Mouse (Mus musculus): ENCODE data around the gene Gm13030.
"Not testable (repeated sequence)": the region's sequence is repeated elsewhere in the genome, so short reads cannot be mapped to it uniquely, and the experiment has no call there.

Gene Gm13030

GRCm38 (mm10) chr4:138865092-138865491 lies 8.7 kb downstream of the Gm13030 start:
- DNase-seq = no peak

DNA sequence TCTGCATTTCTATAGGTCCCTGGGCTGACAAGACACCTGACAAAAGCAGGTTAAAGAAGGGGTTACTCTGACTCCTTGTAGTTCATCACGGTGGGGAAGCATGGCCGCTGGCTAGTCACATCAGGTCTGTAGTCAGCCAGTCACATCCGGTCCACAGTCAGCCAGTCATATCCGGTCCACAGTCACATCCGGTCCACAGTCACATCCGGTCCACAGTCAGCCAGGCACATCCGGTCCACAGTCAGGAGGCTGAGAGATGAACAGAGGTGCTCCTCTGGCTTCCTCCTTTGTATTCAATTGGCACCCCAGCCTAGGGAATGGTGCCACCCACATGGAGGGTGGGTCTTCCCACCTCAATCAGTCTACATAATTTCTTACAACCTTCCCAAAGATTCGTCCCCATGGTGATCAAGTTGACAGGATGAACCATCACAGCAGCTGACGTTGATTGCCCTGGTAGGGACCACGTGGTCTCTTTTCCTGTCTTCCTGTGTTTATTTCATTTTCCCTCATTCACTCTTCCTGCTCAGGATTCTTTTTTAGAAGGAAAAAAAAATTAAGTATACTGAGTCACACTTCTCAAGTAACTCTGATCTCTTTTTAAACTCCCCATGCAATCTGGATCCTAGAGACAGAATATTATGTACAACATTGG lies 10.3 kb downstream of the Gm13030 start, which contains the start of gene Pla2g5:
Gene Pla2g5 (minus strand): TSS at position 139 of the 655 bp plus-strand sequence.
- DNase-seq = peak; percentile 49

DNA sequence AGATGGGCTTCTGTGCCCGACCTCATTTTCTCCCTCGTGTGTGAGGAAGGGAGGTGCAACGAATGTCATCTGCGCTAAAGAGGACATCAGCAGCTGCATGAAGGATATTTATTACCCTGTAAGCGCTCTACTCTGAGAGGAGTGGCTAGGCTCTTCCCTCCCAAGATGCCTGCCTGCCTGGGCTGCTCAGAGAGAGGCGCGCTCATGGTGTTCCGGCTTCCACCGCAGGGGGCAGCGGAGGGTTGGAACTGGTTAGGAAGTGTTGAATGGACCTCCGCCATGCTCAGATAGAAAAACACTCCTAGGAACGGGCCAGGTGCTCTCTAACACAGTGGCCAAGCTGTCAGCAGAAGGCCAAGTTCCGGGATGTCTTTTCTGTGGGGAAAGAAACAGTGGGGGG lies 14.0 kb downstream of the Gm13030 start:
- peak; percentile 88 for DNase-seq

GRCm38 (mm10) chr4:138859245-138859644 lies 14.5 kb downstream of the Gm13030 start:
- peak; percentile 65 for DNase-seq

DNA sequence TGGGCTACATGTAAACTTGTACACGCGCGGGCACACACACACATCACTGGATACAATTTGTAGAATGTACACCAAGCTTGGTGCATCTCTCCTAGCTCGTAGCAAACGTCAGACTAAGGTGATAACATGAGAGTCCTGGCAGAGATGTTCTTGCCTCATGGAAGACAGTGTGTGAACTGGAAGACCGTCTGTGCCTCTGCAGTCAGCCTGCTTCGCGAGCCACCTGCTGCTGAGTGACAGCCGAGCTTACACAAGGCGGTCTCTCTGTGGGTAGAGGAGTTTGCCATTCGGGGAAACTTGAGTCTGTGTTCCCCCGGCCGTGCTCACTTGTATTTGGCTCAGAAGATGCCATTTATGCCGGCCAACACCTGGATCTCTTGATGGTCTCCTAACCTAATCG lies 15.3 kb downstream of the Gm13030 start:
- no peak for DNase-seq

DNA sequence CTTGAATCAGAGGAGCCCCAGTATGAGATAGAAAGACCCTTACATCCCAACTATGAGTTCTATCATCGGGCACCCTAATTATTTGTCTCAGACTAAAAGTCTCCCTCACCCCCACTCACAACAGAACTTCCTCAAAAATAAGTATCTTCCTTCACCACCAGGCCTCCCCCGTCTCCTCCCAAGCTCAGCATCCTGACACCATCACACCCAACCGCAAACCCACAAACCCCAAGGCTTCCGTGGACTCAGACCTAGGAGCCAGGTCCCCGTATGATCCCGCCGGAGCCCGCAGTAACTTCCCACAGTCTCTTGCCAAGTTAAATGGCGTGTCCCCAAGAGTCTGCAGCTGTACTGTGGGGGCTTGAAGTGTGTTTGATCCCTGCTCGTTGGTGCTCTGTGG lies 16.2 kb downstream of the Gm13030 start:
- DNase-seq = no peak

DNA sequence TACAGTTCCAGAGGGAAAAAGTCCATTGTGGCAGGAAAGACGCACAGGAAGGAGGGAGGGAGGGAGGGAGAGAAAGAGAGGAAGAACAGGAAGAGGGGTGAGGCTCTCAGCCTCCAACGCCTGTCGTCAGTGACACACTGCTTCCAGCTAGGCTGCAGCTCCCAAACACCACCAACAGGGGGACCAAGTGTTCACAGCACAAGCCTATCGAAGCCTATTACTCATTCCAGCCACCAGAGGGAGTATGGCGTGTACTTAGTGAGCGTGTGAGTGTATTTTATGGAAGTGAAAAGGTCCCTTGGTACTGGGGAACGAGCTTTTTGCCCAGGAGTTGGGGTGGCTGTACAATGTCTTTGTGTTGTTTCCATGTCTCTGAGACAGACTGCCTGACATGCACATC lies 17.3 kb downstream of the Gm13030 start:
- peak; percentile 86 for DNase-seq

DNA sequence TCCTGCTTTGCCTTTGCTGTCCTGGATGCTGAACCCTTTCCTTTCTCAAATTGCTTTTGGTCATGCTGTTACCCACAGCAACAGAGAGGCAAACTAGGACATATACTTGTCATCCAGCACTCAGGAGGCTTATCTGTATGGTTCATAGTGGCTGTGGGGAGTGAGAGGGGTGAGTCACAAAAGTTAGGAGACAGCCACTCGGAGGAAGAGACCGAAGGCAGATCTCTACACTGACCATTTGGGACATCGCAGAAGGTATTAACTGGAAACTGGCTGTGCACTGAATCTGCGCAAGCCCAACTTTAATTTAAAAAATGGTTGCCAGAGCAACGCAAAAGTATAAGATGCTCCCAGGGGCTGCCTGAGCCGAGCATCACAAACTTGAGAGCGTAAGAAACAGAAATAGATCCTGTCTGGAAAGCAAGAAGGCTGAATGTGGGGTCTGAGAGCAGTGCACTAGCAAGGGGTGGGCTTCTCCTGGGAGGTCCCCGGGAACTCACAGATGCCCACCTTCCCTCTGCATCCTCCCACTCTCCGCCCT lies 18.6 kb downstream of the Gm13030 start:
- no peak for DNase-seq

- no peak for DNase-seq
Observed at GRCm38 (mm10) chr4:138852961-138853360, 20.8 kb downstream of the Gm13030 start.

DNA sequence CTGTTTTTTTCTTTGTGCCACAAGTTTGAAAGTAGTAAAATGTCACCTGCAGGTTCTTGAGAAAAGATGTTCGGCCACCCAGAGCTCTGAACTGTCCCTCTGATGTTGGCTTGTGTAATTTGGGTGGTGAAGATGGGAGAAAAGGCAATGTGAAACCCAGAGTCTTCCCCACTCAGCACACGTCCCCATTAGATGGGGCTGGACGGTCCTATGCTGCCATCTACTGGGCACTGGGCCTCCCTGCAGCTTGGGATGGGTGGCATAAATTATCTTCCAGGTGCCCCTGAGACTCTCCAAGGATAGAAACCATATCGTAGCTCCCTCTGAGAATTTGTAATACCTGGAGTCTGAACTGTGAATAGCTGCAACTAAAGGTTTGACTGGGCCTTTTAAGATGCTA lies 22.3 kb downstream of the Gm13030 start:
- DNase-seq = peak; percentile 82

DNA sequence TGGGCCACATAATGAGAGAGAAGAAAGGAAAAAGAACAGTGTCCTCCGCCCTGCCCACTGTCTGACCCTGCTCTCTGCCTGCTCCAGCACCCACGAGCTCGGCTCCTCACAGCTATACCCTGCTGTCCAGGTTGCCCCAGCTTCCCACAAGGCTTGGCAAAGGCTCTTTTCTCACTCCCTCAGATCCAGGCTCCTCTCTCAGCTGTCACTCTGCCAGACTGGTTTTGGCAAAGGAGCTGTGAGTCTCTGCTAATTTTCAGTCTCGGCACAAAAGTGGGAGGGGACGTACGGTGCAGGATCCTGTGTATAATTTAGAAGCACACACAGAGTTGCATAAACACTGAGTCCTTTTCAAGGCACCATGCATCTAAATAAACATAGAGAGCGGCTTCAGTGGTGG lies 32.4 kb downstream of the Gm13030 start:
- DNase-seq = no peak

- no peak for DNase-seq
Observed at GRCm38 (mm10) chr4:138840726-138841125, 33.0 kb downstream of the Gm13030 start.

DNA sequence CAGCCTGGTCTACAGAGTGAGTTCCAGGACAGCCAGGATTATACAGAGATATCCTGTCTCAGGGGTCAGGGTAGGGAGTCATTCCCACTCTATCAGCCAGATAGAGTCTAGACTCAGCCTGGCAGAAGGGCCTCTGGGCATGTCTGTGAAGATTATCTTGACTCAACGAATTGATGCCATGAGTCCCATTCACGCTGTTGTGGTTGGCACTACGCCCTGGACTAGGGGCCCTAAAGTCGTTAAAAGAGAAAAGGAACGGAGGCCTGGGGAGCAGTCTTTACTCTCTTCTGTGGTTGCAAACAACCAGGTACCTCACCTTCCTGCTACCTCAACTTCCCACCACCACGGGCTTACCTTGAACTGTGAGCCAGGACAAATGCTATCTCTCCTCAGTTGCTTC lies 34.0 kb downstream of the Gm13030 start:
- DNase-seq = no peak

DNA sequence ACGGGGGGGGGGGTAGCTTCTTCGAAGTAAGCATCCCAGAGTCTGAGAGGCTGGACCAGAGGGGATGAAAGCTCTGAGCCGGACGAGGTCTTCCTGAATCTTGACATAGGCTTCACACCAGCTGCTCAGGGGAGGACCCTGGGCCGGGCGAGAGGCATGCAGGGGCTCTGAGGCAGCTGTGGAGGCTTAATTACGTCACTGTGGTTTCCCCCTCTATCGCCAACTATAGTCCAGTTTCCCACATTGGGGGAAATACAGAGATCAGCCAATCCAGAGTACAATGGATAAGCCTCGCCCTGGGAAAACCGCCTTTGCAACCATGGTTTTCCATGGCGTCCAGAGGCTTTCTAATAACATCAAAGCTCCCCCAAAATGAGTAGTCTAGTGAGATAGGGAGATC lies 46.6 kb downstream of the Gm13030 start:
- DNase-seq = no peak

DNA sequence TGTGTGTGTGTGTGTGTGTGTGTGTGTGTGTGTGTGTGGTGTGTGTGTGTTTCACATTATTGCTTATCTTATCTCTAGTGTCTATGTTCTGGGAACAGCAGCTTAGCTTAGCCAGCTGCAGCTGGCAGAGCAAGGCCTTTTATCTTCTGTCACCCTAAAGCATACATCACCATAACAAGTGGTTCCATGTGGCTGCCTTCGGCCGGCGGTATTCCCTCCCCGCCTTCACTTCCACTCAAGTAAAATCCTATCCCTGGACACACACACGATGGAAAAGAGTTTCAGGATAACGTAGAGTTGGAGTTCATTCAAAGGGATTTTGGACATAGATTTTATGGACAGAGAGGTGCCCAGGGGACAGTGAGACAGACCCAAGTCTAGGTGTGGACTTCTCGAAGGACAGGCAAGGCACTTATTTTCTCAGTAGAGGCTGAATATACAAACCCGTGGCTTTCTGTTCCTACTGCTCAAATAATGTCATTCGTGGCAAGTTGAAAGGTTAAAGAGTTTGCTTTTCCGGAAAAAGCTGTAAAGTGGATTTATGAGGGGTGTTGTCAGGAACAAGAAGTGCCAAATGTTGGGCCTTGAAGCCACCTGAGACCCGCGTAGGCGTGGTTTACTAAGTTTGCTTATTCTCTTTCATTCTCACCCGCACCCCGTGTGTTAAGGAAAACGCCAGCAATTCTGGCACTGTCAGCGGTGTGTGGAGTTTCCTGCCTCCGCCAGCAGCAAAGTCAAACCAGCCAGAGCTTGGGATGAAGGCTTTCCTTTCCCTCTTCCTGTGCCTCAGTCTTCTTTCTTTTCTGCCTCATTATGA lies 47.8 kb downstream of the Gm13030 start:
- DNase-seq = peak; percentile 46

DNA sequence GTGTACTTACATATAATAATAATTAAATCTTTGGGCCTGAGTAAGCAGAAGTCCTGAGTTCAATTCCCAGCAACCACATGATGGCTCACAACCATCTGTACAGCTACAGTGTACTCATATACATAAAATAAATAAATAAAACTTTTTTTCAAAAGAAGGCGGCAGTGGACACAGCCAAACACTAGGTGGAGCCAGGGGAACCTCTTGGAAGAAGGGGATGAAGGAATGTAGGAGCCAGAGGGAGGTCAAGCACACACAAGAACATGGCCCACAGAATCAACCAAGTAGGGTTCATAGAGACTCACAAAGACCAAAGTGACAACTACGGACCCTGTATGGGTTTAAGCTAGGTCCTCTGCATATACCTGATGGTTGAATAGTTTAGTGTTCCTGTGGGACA lies 49.1 kb downstream of the Gm13030 start:
- DNase-seq = no peak

- DNase-seq = not testable (repeated sequence)
Observed at GRCm38 (mm10) chr4:138824161-138824560, 49.6 kb downstream of the Gm13030 start.

DNA sequence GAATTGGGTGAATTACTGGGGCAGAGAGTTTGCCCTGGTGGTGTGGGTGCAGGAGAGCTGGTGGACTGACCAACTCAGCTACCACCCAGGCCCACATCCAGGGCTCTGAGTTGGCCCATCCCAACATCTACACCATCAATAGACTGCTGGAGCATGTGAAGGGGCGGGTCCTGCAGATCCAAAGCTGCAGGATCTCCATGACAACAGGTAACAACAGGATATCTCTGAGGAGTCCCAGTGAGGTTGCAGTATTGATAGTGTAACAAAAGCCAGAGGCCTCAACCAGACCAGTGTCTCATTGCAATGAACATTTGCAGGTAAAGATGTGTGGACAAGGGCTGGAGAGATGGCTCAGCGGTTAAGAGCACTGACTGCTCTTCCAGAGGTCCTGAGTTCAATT lies 52.7 kb downstream of the Gm13030 start:
- DNase-seq = no peak
